Mouse (Mus musculus) thymus, postnatal 0 days (tissue): Measurements from ENCODE around the gene Plcg1. TPM values are rescaled to one million over a fixed set of nuclear protein-coding genes. Genes with fewer than 3 reads are reported as not detected.

Source experiments
- polyA plus RNA-seq: library from polyadenylated mRNA; unstranded; fragments of >200 nt; fragmentation: Nextera tagmentation; extraction: Ambion mirVana; gene quantifications from 2 replicates; pipeline ENCODE4 v1.2.1, GENCODE M21; 2015

Gene Plcg1
- polyA plus RNA-seq, 1 experiment from 2014 or later: 49.3 TPM

Other genes with a start within 250 kb of the Plcg1 start
- 68.2 and 69.4 TPM in 2 replicates for gene Top1, start 85.4 kb upstream of the Plcg1 start, polyA plus RNA-seq
- gene Zhx3, start 141.7 kb downstream of the Plcg1 start, polyA plus RNA-seq: 5.7 and 7.4 TPM in 2 replicates
- gene Lpin3, start 149.4 kb downstream of the Plcg1 start, polyA plus RNA-seq: 1.4 and 1.7 TPM in 2 replicates
- 0.62 and 0.65 TPM in 2 replicates for gene Emilin3, start 181.0 kb downstream of the Plcg1 start, polyA plus RNA-seq